Comparison of ENCODE assay signal across 8 mouse cellular contexts in genomic region chr11:119299391-119300245, GRCm38 (mm10). TPM values are rescaled to one million over a fixed set of nuclear protein-coding genes. Genes with fewer than 3 reads are reported as not detected.
DNase-seq lines count a peak whose midpoint lies in the region; ATAC-seq and TF ChIP-seq lines count a peak whose summit lies in the region.

Gene Eif4a3 (minus strand): TSS chr11:119300089.

- H3K4me1 ChIP-seq in erythroblast, embryonic 14.5 days (ENCODE audit: control insufficient read depth) = peaks cover 27% of the 10 kb centered on the region
- peaks cover 9% of the 10 kb centered on the region for H3K4me1 ChIP-seq in heart, embryonic 11.5 days (ENCODE audit: control insufficient read depth, insufficient read depth, low read length)
- H3K4me1 ChIP-seq in kidney, embryonic 16.5 days (ENCODE audit: insufficient read depth, low read length) = peaks cover 17% of the 10 kb centered on the region
- H3K4me1 ChIP-seq in liver, adult 2 months (ENCODE audit: control insufficient read depth, insufficient read depth, low read length) = peaks cover 3% of the 10 kb centered on the region

- H3K9ac ChIP-seq in heart, embryonic 11.5 days (ENCODE audit: low read depth, low read length) = peak within 1 kb of the TSS; percentile 97
- H3K9ac ChIP-seq in kidney, embryonic 16.5 days (replicated peaks; ENCODE audit: low read length) = peak within 1 kb of the TSS; percentile 94
- H3K9ac ChIP-seq in liver, adult 2 months (ENCODE audit: low read depth, low read length) = peak within 1 kb of the TSS; percentile 88

- no peak for TF ChIP-seq CTCF in C2C12 (IDR thresholded peaks at IDR 0.05; ENCODE audit: control insufficient read depth, insufficient read depth, insufficient read length)
- TF ChIP-seq CTCF in brain, embryonic 14.5 days (IDR thresholded peaks at IDR 0.05; ENCODE audit: borderline replicate concordance, extremely low read depth, insufficient read depth, insufficient read length) = no peak
- no peak for TF ChIP-seq CTCF in liver, adult 2 months (IDR thresholded peaks at IDR 0.05; ENCODE audit: low read depth, low read length)

- peaks cover 54% of the 10 kb centered on the region for H3K79me2 ChIP-seq in C2C12 (ENCODE audit: control insufficient read depth, insufficient read depth)
- peaks cover 14% of the 10 kb centered on the region; the same call in 1 of the 2 replicates for H3K79me2 ChIP-seq in liver, adult 2 months (ENCODE audit: control insufficient read depth, insufficient read depth, low read length)
- H3K79me2 ChIP-seq in myocyte (ENCODE audit: control insufficient read depth, insufficient read depth) = peaks cover 28% of the 10 kb centered on the region

- peak within 1 kb of the TSS; percentile 80 for H3K27ac ChIP-seq in heart, embryonic 11.5 days (ENCODE audit: low read depth, low read length)
- peak within 1 kb of the TSS; percentile 88 for H3K27ac ChIP-seq in kidney, embryonic 16.5 days (ENCODE audit: low read length)
- H3K27ac ChIP-seq in liver, adult 2 months (replicated peaks; ENCODE audit: insufficient read depth, low read depth, low read length) = peak within 1 kb of the TSS; percentile 21

- H3K9me3 ChIP-seq in erythroblast, embryonic 14.5 days (ENCODE audit: control insufficient read depth, low read length) = no peaks in the 10 kb centered on the region
- no peaks in the 10 kb centered on the region for H3K9me3 ChIP-seq in heart, embryonic 11.5 days (replicated peaks; ENCODE audit: control insufficient read depth, low read length)
- H3K9me3 ChIP-seq in kidney, embryonic 16.5 days (ENCODE audit: low read length) = no peaks in the 10 kb centered on the region

- peak within 1 kb of the TSS; percentile 95 for H3ac ChIP-seq in C2C12 (ENCODE audit: control insufficient read depth, insufficient read length, low read depth)
- H3ac ChIP-seq in myocyte (ENCODE audit: control insufficient read depth, insufficient read length) = peak within 1 kb of the TSS; percentile 94

- H3K36me3 ChIP-seq in C2C12 (ENCODE audit: control insufficient read depth, insufficient read depth) = peaks cover 37% of the 10 kb centered on the region
- peaks cover 37% of the 10 kb centered on the region for H3K36me3 ChIP-seq in erythroblast, embryonic 14.5 days (ENCODE audit: control insufficient read depth)
- peaks cover 21% of the 10 kb centered on the region for H3K36me3 ChIP-seq in heart, embryonic 11.5 days (ENCODE audit: control insufficient read depth, insufficient read depth, low read length)
- H3K36me3 ChIP-seq in kidney, embryonic 16.5 days (ENCODE audit: insufficient read depth, low read length) = peaks cover 32% of the 10 kb centered on the region
- peaks cover 21% of the 10 kb centered on the region for H3K36me3 ChIP-seq in liver, adult 2 months (ENCODE audit: control insufficient read depth, insufficient read depth, low read length)
- peaks cover 16% of the 10 kb centered on the region for H3K36me3 ChIP-seq in myocyte (ENCODE audit: control insufficient read depth, insufficient read depth)
- H3K36me3 ChIP-seq in splenic B cell, adult 2 months (ENCODE audit: control insufficient read depth, insufficient read depth, low read length, poor library complexity, severe bottlenecking) = peaks cover 4% of the 10 kb centered on the region

- H3K4me2 ChIP-seq in heart, embryonic 11.5 days = peak within 1 kb of the TSS; percentile 84
- H3K4me2 ChIP-seq in kidney, embryonic 16.5 days (replicated peaks; ENCODE audit: low read depth, low read length) = peak within 1 kb of the TSS; percentile 91
- H3K4me2 ChIP-seq in myocyte (ENCODE audit: low read depth) = peak within 1 kb of the TSS; percentile 98

- peak; percentile 99 for DNase-seq in brain, embryonic 14.5 days (ENCODE audit: low read depth)
- DNase-seq in liver, adult 2 months (ENCODE audit: extremely low read depth, low read depth, low spot score) = peak; percentile 81
- DNase-seq in splenic B cell, adult 2 months (ENCODE audit: low read depth, low spot score) = peak; percentile 99

- TF ChIP-seq POLR2A in brain, embryonic 14.5 days (IDR thresholded peaks at IDR 0.05; ENCODE audit: borderline replicate concordance, extremely low read depth, insufficient read depth, insufficient read length, poor library complexity, severe bottlenecking) = peak; percentile 68; the same call in 1 of the 2 replicates
- TF ChIP-seq POLR2A in liver, adult 2 months (IDR thresholded peaks at IDR 0.05; ENCODE audit: extremely low read depth, insufficient read depth, low read length) = peak; percentile 50
- TF ChIP-seq POLR2A in myocyte (IDR thresholded peaks at IDR 0.05; ENCODE audit: insufficient read length, low read depth) = peak; percentile 60

- peak; percentile 94 for ATAC-seq in heart, embryonic 11.5 days (replicated peaks; ENCODE audit: insufficient number of reproducible peaks, low FRiP score, low TSS enrichment)
- ATAC-seq in kidney, embryonic 16.5 days (ENCODE audit: low FRiP score, low TSS enrichment) = peak; percentile 95

- H3K27me3 ChIP-seq in C2C12 (ENCODE audit: control insufficient read depth, insufficient read depth, insufficient read length) = peaks cover 21% of the 10 kb centered on the region
- H3K27me3 ChIP-seq in erythroblast, embryonic 14.5 days (ENCODE audit: control insufficient read depth) = peaks cover 26% of the 10 kb centered on the region
- H3K27me3 ChIP-seq in heart, embryonic 11.5 days (ENCODE audit: control insufficient read depth, insufficient read depth, low read length) = peaks cover 8% of the 10 kb centered on the region; the same call in 1 of the 2 replicates
- H3K27me3 ChIP-seq in kidney, embryonic 16.5 days (ENCODE audit: insufficient read depth, low read length) = no peaks in the 10 kb centered on the region
- no peaks in the 10 kb centered on the region for H3K27me3 ChIP-seq in liver, adult 2 months (ENCODE audit: control insufficient read depth, insufficient read depth, low read length)
- peaks cover 22% of the 10 kb centered on the region for H3K27me3 ChIP-seq in myocyte (ENCODE audit: control insufficient read depth, insufficient read depth, insufficient read length)
- no peaks in the 10 kb centered on the region for H3K27me3 ChIP-seq in splenic B cell, adult 2 months (ENCODE audit: control insufficient read depth, insufficient read depth, low read length, poor library complexity, severe bottlenecking)

- WGBS in heart, embryonic 11.5 days (ENCODE audit: insufficient replicate concordance) = 1% methylated on average over 73 of the region's 89 CpGs
- under 1% methylated on average over 89 of the region's 89 CpGs for WGBS in kidney, embryonic 16.5 days
- under 1% methylated on average over 89 of the region's 89 CpGs for WGBS in liver, adult 2 months

- H3K4me3 ChIP-seq in C2C12 (ENCODE audit: insufficient read depth, poor library complexity, severe bottlenecking) (peak within 1 kb of the TSS; percentile 99), myocyte (peak within 1 kb of the TSS; percentile 98)
- H3K4me3 ChIP-seq in erythroblast, embryonic 14.5 days (replicated peaks) = peak within 1 kb of the TSS; percentile 73
- H3K4me3 ChIP-seq in heart, embryonic 11.5 days (ENCODE audit: low read depth, low read length) = peak within 1 kb of the TSS; percentile 97
- H3K4me3 ChIP-seq in kidney, embryonic 16.5 days (ENCODE audit: low read length) = peak within 1 kb of the TSS; percentile 92
- H3K4me3 ChIP-seq in liver, adult 2 months (ENCODE audit: insufficient read depth, low read depth, low read length) = peak within 1 kb of the TSS; percentile 90

- peaks cover 40% of the 10 kb centered on the region for H3K79me3 ChIP-seq in C2C12 (ENCODE audit: low read depth)

TF ChIP-seq in C2C12, 6 proteins besides CTCF, POLR2A, EP300 and RAD21:
- TF ChIP-seq MAX (IDR thresholded peaks at IDR 0.05) (peak; percentile 75), MYOD1 (IDR thresholded peaks at IDR 0.05; ENCODE audit: control insufficient read depth, insufficient read length, low read depth) (no peak)

TF ChIP-seq in myocyte, 11 proteins besides CTCF, POLR2A, EP300 and RAD21:
- TF ChIP-seq TCF12 (IDR thresholded peaks at IDR 0.05; ENCODE audit: insufficient read depth, poor library complexity, severe bottlenecking) (no peak), SRF (IDR thresholded peaks at IDR 0.05; ENCODE audit: control insufficient read depth, insufficient read length, low read depth) (peak; percentile 51), USF1 (IDR thresholded peaks at IDR 0.05; ENCODE audit: low read depth) (no peak), TCF3 (IDR thresholded peaks at IDR 0.05; ENCODE audit: insufficient read length, low read depth) (no peak), MYOG (IDR thresholded peaks at IDR 0.05; ENCODE audit: control insufficient read depth in 1 of 3, insufficient read depth in 1 of 3, insufficient read length in 2 of 3, low read depth in 2 of 3) (peak in 2 of 3 experiments; percentile 33 to 53), MAX (IDR thresholded peaks at IDR 0.05; ENCODE audit: low read depth) (no peak), E2F4 (IDR thresholded peaks at IDR 0.05; ENCODE audit: insufficient read depth) (peak; percentile 10), CEBPB (IDR thresholded peaks at IDR 0.05; ENCODE audit: insufficient read depth, poor library complexity, severe bottlenecking) (no peak), POLR2AphosphoS2 (IDR thresholded peaks at IDR 0.05; ENCODE audit: insufficient read length, low read depth) (peak; percentile 56), REST (IDR thresholded peaks at IDR 0.05; ENCODE audit: insufficient read depth, insufficient read length) (no peak), MYOD1 (IDR thresholded peaks at IDR 0.05; ENCODE audit: control insufficient read depth in 1 of 3, insufficient read length in 2 of 3, low read depth in 2 of 3) (no peak)

RNA-seq across cellular contexts. Expression of gene Eif4a3, which starts in this region (rescaled TPM):
- 349 TPM for polyA plus RNA-seq in C2C12 (2012; fragmentation: generic; extraction: Trizol)
- polyA plus RNA-seq in brain, embryonic 14.5 days (2012; rRNA removed) = 188 and 217 TPM in 2 replicates
- polyA plus RNA-seq in erythroblast, embryonic 14.5 days (2012) = 17.2 and 20.2 TPM in 2 replicates
- polyA plus RNA-seq in heart, embryonic 11.5 days (2014; fragmentation: Nextera tagmentation; extraction: Ambion mirVana) = 313 and 316 TPM in 2 replicates
- polyA plus RNA-seq in kidney, embryonic 16.5 days (2015; fragmentation: Nextera tagmentation; extraction: Ambion mirVana) = 381 and 389 TPM in 2 replicates
- 57.3 and 64.2 TPM in 2 replicates for total RNA-seq in liver, adult 2 months (2014; rRNA removed)
- 49.8 and 61.5 TPM in 2 replicates for polyA plus RNA-seq in liver, adult 2 months (2012; rRNA removed)
- polyA plus RNA-seq in myocyte (2012; fragmentation: generic; extraction: Trizol) = 247 TPM

Comparison
In these comparisons a context has a peak if more than half of its experiments do, and no peak if none do; other contexts are left out.
1. Peak in every context shown above with its lines: DNase-seq, ATAC-seq, H3K4me3 ChIP-seq and H3K27ac ChIP-seq.
2. H3K27ac ChIP-seq: peak in every context shown above with its lines; median percentile 88 in kidney, embryonic 16.5 days; 80 in heart, embryonic 11.5 days; 21 in liver, adult 2 months.